Mouse (Mus musculus): ENCODE measurements at regions not wholly inside any gene's neighbourhood (a gene's known extent, or its start where the extent isn't known, plus 50 kb on each side); places are given as distances from the start of the nearest gene placed in this dataset.

GRCm38 (mm10) chr1:127152840-127153239 lies 52.0 kb upstream of the Mgat5 start:
- DNase-seq (ENCODE audit: low spot score in 2 of 2), result no peak

DNA sequence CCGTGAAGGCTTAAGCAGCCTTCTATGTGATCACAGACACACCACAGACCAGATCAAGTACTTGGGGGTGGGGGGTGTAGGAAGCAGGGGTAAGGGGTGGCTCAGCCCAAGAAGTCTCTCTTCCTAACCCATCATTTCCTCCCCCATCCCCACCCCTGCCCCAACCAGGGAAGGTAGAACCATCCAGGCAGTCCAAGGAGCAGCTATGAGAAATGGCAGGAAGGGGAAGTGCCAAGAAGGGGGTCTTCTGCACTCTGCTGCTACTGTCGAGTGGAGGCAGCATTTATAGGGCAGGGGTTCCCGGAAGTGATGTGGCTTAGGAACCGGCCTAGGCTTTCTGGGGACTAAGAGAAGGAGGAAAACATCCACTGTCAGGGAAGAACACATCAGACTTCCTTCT lies 69.3 kb upstream of the Mgat5 start:
- no peak for DNase-seq (ENCODE audit: low spot score in 2 of 2)

DNA sequence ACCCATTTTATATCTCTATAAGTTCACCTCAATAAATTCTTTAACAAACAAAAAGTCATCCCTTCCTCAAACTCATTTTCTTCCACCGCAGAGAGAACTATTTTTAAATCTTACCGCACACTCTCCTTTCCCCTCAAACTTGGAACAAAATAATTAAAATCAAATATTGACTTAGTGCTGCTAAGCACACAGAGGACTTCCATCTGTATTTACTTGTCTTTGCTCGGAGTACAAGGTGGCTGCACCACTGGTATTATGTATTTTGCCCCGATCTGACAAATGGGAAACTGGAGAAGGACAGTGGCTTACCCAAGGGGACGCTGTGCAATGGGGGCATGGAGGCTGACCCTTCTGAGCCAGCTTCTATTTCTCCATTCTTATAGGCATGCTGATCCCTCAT lies 72.9 kb upstream of the Mgat5 start:
- no peak for DNase-seq (ENCODE audit: low spot score in 2 of 2)

DNA sequence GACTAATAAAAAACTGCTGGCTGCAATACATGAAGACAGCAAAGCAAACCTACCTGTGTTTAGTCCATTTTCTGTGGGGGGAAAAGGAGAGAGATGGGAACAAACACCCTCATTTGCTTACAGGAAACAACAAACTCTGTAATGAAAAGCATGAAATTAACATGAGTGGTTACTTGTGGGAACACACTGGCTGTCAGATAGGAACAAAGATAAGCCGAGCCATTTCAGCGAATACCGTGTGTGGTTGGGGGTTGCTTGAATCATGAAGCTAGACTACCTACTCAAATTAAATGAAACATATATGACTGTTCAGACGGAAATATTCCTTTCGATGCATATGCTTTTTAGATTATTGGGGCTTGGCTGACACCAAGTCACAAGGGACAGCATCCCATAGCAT lies 80.0 kb upstream of the Mgat5 start:
- no peak for DNase-seq (ENCODE audit: low spot score in 2 of 2)

DNA sequence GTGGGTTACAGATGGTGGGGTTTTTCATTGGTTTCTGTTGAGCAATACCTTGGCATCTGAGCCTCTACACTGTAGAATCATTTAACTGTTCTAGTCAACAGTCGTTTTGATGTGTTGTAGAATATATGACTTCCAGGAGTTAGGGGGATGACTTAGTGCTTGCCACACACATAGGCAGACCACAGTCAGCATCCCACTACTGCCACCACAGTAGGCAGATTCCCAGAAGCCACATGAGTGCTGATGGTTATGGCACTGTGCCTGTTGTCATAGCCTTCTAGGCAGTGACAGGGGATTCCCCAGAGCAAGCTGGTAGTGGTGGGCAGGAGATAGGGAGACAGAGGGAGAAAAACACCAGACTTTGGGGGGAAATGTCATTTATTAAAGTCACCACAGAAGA lies 86.8 kb upstream of the Mgat5 start:
- DNase-seq (ENCODE audit: low spot score in 2 of 2), result no peak

DNA sequence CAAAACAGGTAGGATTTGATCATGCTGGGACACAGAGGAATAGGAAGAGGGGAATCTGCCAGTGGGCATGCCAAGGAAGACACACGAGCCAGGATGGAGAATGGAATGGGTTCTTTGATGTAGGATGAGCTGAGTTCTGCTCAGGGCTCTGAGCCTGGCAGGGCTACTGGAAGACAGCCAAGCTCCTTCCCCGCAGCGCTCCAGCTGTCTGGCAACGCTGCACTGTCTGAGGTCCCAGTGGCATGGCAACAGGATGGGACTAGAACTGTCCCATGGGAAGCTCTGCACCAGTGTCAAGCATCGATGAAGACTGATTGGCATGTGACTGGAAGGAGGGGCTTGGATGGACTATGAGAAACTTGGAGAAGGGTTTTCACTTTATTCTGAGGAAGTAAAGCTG lies 97.3 kb upstream of the Mgat5 start:
- no peak for DNase-seq (ENCODE audit: low spot score in 2 of 2)

DNA sequence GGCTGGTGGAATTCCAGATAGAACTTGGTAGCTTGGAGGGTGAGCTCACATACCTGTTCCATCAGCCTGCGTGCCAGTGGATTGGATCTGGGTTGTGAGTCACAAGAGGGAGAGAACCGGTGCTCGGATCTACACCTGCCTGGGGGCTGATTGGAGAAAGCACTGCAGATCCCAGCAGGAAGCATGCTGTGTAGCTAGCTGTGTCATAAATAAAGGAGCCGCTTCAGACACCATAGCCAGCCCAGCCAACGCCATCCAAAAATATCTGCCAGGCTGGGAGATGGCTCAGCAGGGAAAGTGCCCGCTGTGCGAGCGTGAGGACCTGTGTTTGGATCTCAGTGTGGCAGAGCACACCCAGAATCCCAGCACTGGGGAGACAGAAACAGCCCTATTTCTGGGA lies 99.0 kb upstream of the Mgat5 start:
- DNase-seq (ENCODE audit: low spot score in 2 of 2), result no peak

GRCm38 (mm10) chr1:127103664-127104063 lies 101.2 kb upstream of the Mgat5 start:
- DNase-seq (ENCODE audit: low spot score in 2 of 2), result no peak

- DNase-seq (ENCODE audit: low spot score in 2 of 2), result no peak
These were observed 105.9 kb upstream of the Mgat5 start for GRCm38 (mm10) chr1:127098871-127099420.

DNA sequence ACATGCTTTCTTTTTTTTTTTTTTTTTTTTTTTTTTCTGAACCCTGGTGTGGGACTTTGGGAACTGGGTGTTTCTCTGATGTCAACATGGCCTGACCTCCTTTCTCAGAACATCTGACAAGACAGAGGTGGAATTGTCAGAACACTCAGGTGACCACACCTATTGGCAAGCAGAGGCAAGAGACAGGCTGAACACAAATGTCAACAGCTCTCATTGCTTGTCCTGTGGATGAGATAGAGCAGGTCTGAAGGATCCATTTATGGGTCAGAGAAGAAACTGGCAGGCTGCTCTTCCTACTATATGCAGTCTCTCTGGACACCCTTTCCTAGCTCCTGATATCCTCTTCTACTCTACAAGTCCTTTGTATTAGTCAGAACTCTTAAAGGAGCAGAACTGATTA lies 117.2 kb upstream of the Mgat5 start:
- no peak for DNase-seq (ENCODE audit: low spot score in 2 of 2)

- DNase-seq (ENCODE audit: low spot score in 2 of 2), result no peak
These were observed 118.8 kb upstream of the Mgat5 start for GRCm38 (mm10) chr1:127085988-127086387.

GRCm38 (mm10) chr1:127083761-127084308 lies 121.0 kb upstream of the Mgat5 start:
- DNase-seq (ENCODE audit: low spot score in 2 of 2), result no peak

- no peak for DNase-seq (ENCODE audit: low spot score in 2 of 2)
These were observed 125.8 kb upstream of the Mgat5 start for GRCm38 (mm10) chr1:127079012-127079411.

DNA sequence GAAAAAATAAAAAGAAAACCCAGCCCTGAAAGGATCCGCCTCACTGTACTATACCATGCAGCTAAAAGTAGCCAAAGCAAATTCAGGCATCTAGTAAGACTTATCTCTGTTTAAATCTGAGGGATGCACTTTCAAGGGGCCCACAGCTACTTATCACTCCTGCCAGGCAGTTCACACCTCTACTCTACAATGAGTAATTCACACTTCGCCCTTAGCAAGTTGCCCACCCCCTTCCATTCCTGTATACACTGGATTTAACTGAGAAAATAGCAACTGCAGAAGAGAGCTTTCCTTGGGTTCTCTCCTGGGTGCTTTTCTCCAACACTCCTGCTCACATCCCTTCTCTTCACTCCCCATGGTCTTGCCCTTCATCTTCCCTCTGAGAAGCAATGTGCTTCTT lies 142.4 kb upstream of the Mgat5 start:
- no peak for DNase-seq (ENCODE audit: low spot score in 2 of 2)

GRCm38 (mm10) chr1:127045711-127046420 lies 158.9 kb upstream of the Mgat5 start:
- DNase-seq (ENCODE audit: low spot score in 2 of 2), result no peak

DNA sequence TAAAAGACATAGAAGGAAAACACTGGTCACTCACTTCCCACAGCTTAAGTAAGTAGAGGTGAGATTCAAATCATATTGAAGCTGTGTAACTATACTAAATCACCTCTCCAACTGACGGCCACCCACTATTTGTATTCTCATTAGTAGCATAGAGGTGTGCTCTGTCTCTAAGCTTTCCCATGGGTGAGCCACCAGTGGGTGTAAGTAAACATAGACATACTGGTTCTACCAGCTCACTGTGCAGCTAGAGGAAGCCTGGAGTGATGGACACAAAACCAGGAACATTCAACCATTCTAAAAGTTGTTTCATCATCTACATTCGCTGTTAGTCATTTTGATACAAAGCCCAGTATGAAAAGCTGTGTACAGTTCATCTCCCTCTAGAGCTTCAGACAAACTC lies 170.1 kb upstream of the Mgat5 start:
- no peak for DNase-seq (ENCODE audit: low spot score in 2 of 2)

DNA sequence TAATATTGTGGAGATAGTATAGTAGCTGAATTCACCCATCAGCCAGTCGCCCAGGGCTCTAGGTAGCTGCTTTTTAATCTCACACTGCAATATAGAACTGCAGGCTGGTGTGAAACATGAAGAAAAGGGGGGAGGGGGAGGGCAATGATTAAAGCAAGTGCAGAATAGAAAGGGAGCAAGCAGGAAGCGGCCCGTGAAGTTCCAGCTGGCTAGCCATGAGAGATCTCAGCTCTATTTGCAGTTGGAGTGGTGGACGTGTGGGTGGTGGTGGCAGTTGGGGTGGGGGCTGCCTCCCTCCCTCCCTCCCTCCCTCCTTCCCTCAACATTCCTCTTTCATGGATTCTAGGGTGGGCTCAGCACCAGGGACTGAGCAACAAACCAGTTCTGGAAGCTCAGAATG lies 173.3 kb upstream of the Mgat5 start:
- DNase-seq (ENCODE audit: low spot score in 2 of 2), result no peak

- no peak for DNase-seq (ENCODE audit: low spot score in 2 of 2)
These were observed 175.8 kb upstream of the Mgat5 start for GRCm38 (mm10) chr1:127028872-127029497.

DNA sequence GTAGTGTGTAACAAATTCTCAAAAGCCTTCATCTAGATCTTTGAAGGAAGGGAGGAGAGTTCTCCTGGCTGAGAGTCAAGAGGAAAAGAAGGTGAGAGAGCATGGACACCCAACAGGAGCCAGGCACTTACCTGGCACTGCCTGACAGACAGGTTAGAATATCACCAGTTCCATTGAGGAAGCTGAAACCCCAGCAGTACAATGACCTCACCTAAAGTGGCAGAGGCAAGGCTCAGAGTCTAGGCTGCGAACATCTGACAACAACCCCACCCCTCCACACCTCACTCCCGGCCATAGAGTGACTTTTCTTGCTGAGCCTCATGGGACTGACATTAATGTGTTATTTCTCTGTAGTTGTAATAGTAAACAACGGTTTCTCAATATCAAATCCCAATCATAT lies 181.7 kb upstream of the Mgat5 start:
- no peak for DNase-seq (ENCODE audit: low spot score in 2 of 2)

- DNase-seq (ENCODE audit: low spot score in 2 of 2), result no peak
These were observed 187.1 kb upstream of the Nckap5 start for GRCm38 (mm10) chr1:127017698-127018097.

DNA sequence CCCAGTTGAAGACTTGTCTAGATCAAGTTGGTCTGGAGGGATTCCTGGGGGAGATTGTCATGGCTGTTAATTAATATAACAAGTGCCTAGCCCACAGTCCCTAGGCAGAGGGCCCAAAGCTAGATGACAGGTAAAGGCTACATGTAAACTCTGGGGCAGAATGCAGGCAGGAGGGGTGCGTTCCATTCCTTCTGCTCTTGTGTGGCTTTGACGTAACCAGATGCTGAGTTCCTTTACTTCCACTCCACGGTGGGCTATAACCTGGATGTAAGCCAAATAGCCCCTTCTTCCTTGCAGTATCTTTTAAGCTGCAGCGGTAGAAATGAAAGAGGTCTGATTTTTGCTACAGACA lies 185.3 kb upstream of the Nckap5 start:
- DNase-seq (ENCODE audit: low spot score in 2 of 2), result no peak

DNA sequence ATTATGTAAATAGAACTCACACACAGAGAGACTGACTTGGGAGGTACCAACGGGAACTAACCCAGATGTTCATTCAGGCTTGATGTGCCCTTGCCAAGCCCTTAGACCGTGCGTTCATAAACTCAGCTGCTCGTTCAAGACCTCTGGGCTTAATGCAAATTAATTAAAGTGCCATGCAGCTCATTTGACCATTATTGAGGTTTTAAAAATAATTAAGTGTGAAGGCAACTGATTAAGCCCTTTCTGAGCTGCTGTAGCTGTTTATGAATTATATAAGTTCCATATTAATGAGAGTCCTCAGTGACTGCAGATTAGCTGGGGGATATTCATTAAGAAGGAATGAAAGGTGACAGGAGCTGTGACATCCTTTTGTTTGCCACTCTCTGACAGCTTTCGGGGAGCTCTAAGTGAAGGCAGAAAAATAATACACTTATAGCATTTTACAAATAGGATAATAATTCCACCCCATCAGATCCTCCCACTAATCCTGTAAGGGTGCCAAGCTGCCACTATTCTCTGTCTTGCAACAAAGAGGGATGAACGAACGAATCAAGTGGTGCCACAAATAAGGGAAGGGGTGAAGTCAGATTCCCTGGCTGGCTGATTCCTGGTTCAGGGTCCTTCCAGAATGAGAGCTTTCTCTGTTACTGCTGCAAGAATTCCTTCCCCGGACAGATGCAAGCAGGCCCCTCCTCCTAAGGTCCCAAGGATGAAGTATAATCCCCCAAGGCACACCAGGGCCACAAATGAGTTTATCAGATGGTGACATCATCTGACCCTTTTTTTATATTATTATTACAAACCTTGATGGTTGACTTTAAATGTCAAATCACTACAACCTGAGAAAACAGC lies 184.7 kb upstream of the Nckap5 start:
- DNase-seq (ENCODE audit: low spot score in 2 of 2), result no peak
